Mouse (Mus musculus): ENCODE results near the gene Ly6g6e.

GRCm38 (mm10) chr17:35060071-35060470 is 16.6 kb upstream of the Ly6g6e start:
- TF ChIP-seq POLR2A (IDR thresholded peaks at IDR 0.05; ENCODE audit: borderline replicate concordance, control insufficient read depth, low read depth, low read length), result no peak
- no peak for TF ChIP-seq CTCF (IDR thresholded peaks at IDR 0.05; ENCODE audit: control insufficient read depth, insufficient read depth, low read length)

Measured in bone marrow, adult 2 months (tissue).